Mouse (Mus musculus) liver, embryonic 16.5 days (tissue): Measurements from ENCODE around the gene Rrnad1. TPM values are rescaled to one million over a fixed set of nuclear protein-coding genes. Genes with fewer than 3 reads are reported as not detected.
A peak's percentile ranks its signal among the peaks of the same experiment; 100 is the strongest.

Experiments used
- ATAC-seq: fragments of 200-750 bp; cut with Nextera tagmentation; 2 replicates; pipeline ENCODE4 v1.8.0; 2017; ENCODE audit warnings: low read depth, mild to moderate bottlenecking, moderate number of reproducible peaks, moderate library complexity
- H3K27ac ChIP-seq: fragments of 300-500 bp; sonication (generic); 2 replicates; pipeline ENCODE4 v1.5.1; 2014; ENCODE audit warnings: mild to moderate bottlenecking, low read length
- H3K27me3 ChIP-seq: fragments of 300-500 bp; sonication (generic); 2 replicates; pipeline ENCODE4 v1.6.1; 2014; ENCODE audit warnings: low read depth, low read length, mixed read lengths; ENCODE audit not compliant: control insufficient read depth, insufficient read depth
- H3K36me3 ChIP-seq: fragments of 300-500 bp; sonication (generic); 2 replicates; pipeline ENCODE4 v1.6.1; 2014; ENCODE audit warnings: mild to moderate bottlenecking; ENCODE audit not compliant: control insufficient read depth, insufficient read depth
- H3K4me1 ChIP-seq: fragments of 300-500 bp; sonication (generic); 2 replicates; pipeline ENCODE4 v1.6.1; 2014; ENCODE audit warnings: low read depth, low read length, mixed read lengths; ENCODE audit not compliant: control insufficient read depth
- H3K4me2 ChIP-seq: fragments of 300-500 bp; sonication (generic); 2 replicates; pipeline ENCODE4 v1.6.1; 2014; ENCODE audit warnings: low read depth, low read length, mixed read lengths
- H3K4me3 ChIP-seq: fragments of 300-500 bp; sonication (generic); 2 replicates; pipeline ENCODE4 v1.5.1; 2014; ENCODE audit warnings: low read depth, mild to moderate bottlenecking, low read length
- H3K9ac ChIP-seq: fragments of 300-500 bp; sonication (generic); 2 replicates; pipeline ENCODE4 v1.6.1; 2014; ENCODE audit warnings: low read depth, low read length
- H3K9me3 ChIP-seq: fragments of 300-500 bp; sonication (generic); replicated peaks from 2 replicates; pipeline ENCODE4 v1.6.1; 2016; ENCODE audit warnings: low read length; ENCODE audit not compliant: control insufficient read depth
- WGBS: fragments of 180-500 bp; shearing (Covaris S2); extraction: QIAGEN DNeasy Blood & Tissue Kit; methylation state at CpG from one replicate; pipeline ENCODE4 v1.1.7; 2014; ENCODE audit not compliant: insufficient replicate concordance; 5-methylcytosine and 5-hydroxymethylcytosine counted together
- polyA plus RNA-seq: library from polyadenylated mRNA; unstranded; fragments of >200 nt; fragmentation: Nextera tagmentation; extraction: Ambion mirVana; gene quantifications from 2 replicates; pipeline ENCODE4 v1.2.1, GENCODE M21; 2015

Rrnad1 gene
- polyA plus RNA-seq, 1 experiment from 2014 or later = 5.7 TPM

- H3K4me3 ChIP-seq = no peak overlapping the region
- ATAC-seq = no peak
- peak overlapping the region; percentile 15; the same call in 1 of the 2 replicates for H3K4me2 ChIP-seq
- H3K9ac ChIP-seq = no peak overlapping the region
- H3K36me3 ChIP-seq = peaks cover 40% of the 10 kb centered on the region
- peak overlapping the region; percentile 40; the same call in 1 of the 2 replicates for H3K27ac ChIP-seq
- peaks cover 59% of the 10 kb centered on the region for H3K4me1 ChIP-seq
- H3K9me3 ChIP-seq = no peaks in the 10 kb centered on the region
- no peaks in the 10 kb centered on the region for H3K27me3 ChIP-seq
- WGBS = 68% methylated on average over 7 of the region's 7 CpGs
Observed at GRCm38 (mm10) chr3:87913491-87913890, 17.0 kb downstream of the Rrnad1 start.

- Histone ChIP-seq H3K36me3 (peaks cover 25% of the 10 kb centered on the region), H3K9ac (peak overlapping the region; percentile 55), H3K27ac (peak overlapping the region; percentile 80), H3K4me2 (peak overlapping the region; percentile 64), H3K4me1 (peaks cover 69% of the 10 kb centered on the region), H3K9me3 (no peaks in the 10 kb centered on the region), H3K4me3 (peak overlapping the region; percentile 49), H3K27me3 (no peaks in the 10 kb centered on the region)
- peak; percentile 35 for ATAC-seq
- WGBS = 9% methylated on average over 12 of the region's 12 CpGs
Observed at GRCm38 (mm10) chr3:87910573-87911141, 19.9 kb downstream of the Rrnad1 start.

GRCm38 (mm10) chr3:87909874-87910273 is 20.6 kb downstream of the Rrnad1 start:
- Histone ChIP-seq H3K4me1 (peaks cover 75% of the 10 kb centered on the region), H3K4me2 (peak overlapping the region; percentile 64), H3K9me3 (no peaks in the 10 kb centered on the region), H3K9ac (peak overlapping the region; percentile 55), H3K36me3 (peaks cover 19% of the 10 kb centered on the region), H3K4me3 (peak overlapping the region; percentile 49), H3K27me3 (no peaks in the 10 kb centered on the region), H3K27ac (peak overlapping the region; percentile 80)
- ATAC-seq = no peak
- 14% methylated on average over 4 of the region's 4 CpGs for WGBS

- no peaks in the 10 kb centered on the region for H3K9me3 ChIP-seq
- H3K27me3 ChIP-seq = no peaks in the 10 kb centered on the region
- peak overlapping the region; percentile 80 for H3K27ac ChIP-seq
- H3K4me1 ChIP-seq = peaks cover 74% of the 10 kb centered on the region
- no peak for ATAC-seq
- peak overlapping the region; percentile 64 for H3K4me2 ChIP-seq
- peak overlapping the region; percentile 49; the same call in 1 of the 2 replicates for H3K4me3 ChIP-seq
- H3K36me3 ChIP-seq = peaks cover 14% of the 10 kb centered on the region
- H3K9ac ChIP-seq = peak overlapping the region; percentile 55; the same call in 1 of the 2 replicates
- 66% methylated on average over 2 of the region's 2 CpGs for WGBS
Observed at GRCm38 (mm10) chr3:87909381-87909780, 21.1 kb downstream of the Rrnad1 start.

GRCm38 (mm10) chr3:87907906-87908305 is 22.6 kb downstream of the Rrnad1 start:
- H3K4me1 ChIP-seq = peaks cover 65% of the 10 kb centered on the region
- H3K27ac ChIP-seq = peak overlapping the region; percentile 93
- no peak for ATAC-seq
- WGBS = 0% methylated on average over 1 of the region's 1 CpGs
- peak overlapping the region; percentile 98 for H3K9ac ChIP-seq
- no peaks in the 10 kb centered on the region for H3K27me3 ChIP-seq
- peaks cover under 1% of the 10 kb centered on the region; the same call in 1 of the 2 replicates for H3K36me3 ChIP-seq
- H3K9me3 ChIP-seq = no peaks in the 10 kb centered on the region
- peak overlapping the region; percentile 76 for H3K4me2 ChIP-seq
- H3K4me3 ChIP-seq = peak overlapping the region; percentile 99

GRCm38 (mm10) chr3:87906981-87907857 is 23.3 kb downstream of the Rrnad1 start:
- ATAC-seq = no peak
- no peaks in the 10 kb centered on the region for H3K36me3 ChIP-seq
- H3K27me3 ChIP-seq = no peaks in the 10 kb centered on the region
- H3K9me3 ChIP-seq = no peaks in the 10 kb centered on the region
- WGBS = under 1% methylated on average over 27 of the region's 27 CpGs
- H3K4me1 ChIP-seq = peaks cover 62% of the 10 kb centered on the region
- peak overlapping the region; percentile 76 for H3K4me2 ChIP-seq
- H3K27ac ChIP-seq = peak overlapping the region; percentile 93
- H3K9ac ChIP-seq = peak overlapping the region; percentile 98
- H3K4me3 ChIP-seq = peak overlapping the region; percentile 99

- Histone ChIP-seq H3K4me2 (peak overlapping the region; percentile 76), H3K9me3 (no peaks in the 10 kb centered on the region), H3K4me1 (peaks cover 62% of the 10 kb centered on the region), H3K27ac (peak overlapping the region; percentile 93), H3K36me3 (no peaks in the 10 kb centered on the region), H3K27me3 (no peaks in the 10 kb centered on the region), H3K9ac (peak overlapping the region; percentile 98), H3K4me3 (peak overlapping the region; percentile 99)
- ATAC-seq = peak; percentile 5
- under 1% methylated on average over 45 of the region's 47 CpGs for WGBS
Observed at GRCm38 (mm10) chr3:87906601-87906980, 23.9 kb downstream of the Rrnad1 start.

- WGBS = 0% methylated on average over 45 of the region's 57 CpGs
- Histone ChIP-seq H3K9me3 (no peaks in the 10 kb centered on the region), H3K27ac (peak within 1 kb of the TSS; percentile 93), H3K4me2 (peak within 1 kb of the TSS; percentile 76), H3K27me3 (no peaks in the 10 kb centered on the region), H3K4me1 (peaks cover 62% of the 10 kb centered on the region), H3K4me3 (peak within 1 kb of the TSS; percentile 99), H3K9ac (peak within 1 kb of the TSS; percentile 98), H3K36me3 (no peaks in the 10 kb centered on the region)
- ATAC-seq = peak; percentile 85
Observed at GRCm38 (mm10) chr3:87905880-87906485, 24.5 kb downstream of the Rrnad1 start, which contains the start of gene Hdgf. Gene Hdgf (plus strand): TSS chr3:87906321.
